In the genomic region with DNA sequence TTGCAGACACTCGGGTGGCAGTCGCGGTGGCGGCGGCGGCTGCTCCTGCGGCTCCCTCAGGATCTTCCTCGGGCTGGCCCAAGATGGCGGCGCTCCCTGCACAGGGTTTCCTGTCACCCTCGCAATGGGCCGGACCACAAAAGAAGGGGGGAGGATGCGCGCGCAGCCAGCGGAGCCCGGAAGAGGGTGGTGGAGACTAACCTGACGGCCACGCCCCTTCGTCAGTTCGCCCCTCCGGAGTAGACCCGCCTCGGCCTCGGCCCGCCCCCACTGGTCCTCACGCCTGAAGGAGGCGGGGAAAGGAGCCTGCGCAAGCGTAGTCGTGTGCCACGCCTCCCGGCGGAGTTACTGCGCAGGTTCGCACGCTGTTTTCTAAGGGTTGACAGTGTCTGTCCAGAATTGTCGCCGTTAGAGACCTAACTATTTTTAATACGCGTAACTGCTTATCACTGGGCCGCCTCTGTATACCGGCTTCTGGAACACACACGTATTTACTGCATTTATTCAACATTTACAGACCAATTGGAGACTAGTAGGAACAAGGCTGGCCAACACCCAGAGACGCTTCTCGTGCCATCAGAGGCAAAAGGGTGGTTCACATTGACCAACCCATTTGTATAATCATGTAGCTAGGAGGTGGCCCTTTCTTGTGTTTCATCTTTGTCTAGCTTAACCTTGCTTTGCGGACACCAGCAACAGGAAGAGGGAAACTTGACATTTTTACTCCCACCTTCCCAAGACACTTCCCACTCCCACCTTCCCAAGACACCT, we compare ENCODE assay signal across 1 mouse cellular context.
TF ChIP-seq lines count a peak whose summit lies in the region.

TSS of gene Rab14 (minus strand) at position 223 of the 771 bp plus-strand sequence.

TF ChIP-seq in CH12.LX, 34 proteins besides CTCF, POLR2A, EP300 and RAD21 (continued from another document):
- TF ChIP-seq ZNF384 (IDR thresholded peaks at IDR 0.05; ENCODE audit: low read depth, low read length) (no peak), BHLHE40 (IDR thresholded peaks at IDR 0.05; ENCODE audit: low read depth, low read length) (peak; percentile 60), E2F4 (IDR thresholded peaks at IDR 0.05; ENCODE audit: insufficient replicate concordance, low read depth, low read length) (no peak), ZC3H11A (IDR thresholded peaks at IDR 0.05; ENCODE audit: low read depth, low read length) (no peak), TCF12 (IDR thresholded peaks at IDR 0.05; ENCODE audit: low read depth, low read length) (peak; percentile 50), MEF2A (IDR thresholded peaks at IDR 0.05; ENCODE audit: borderline replicate concordance, low read depth, low read length) (no peak; the same call in 1 of the 2 replicates), SIN3A (IDR thresholded peaks at IDR 0.05; ENCODE audit: low read length) (0 out of 2 replicates have a peak, but pooled peaks have one; percentile 81), CHD2 (IDR thresholded peaks at IDR 0.05; ENCODE audit: low read length) (no peak; the same call in 1 of the 2 replicates), MAX (IDR thresholded peaks at IDR 0.05; ENCODE audit: low read length) (peak; percentile 86), POLR2AphosphoS2 (IDR thresholded peaks at IDR 0.05; ENCODE audit: low read depth, low read length) (peak; percentile 71; the same call in 1 of the 2 replicates), NELFE (IDR thresholded peaks at IDR 0.05; ENCODE audit: low read depth, low read length) (peak; percentile 95), GABPA (IDR thresholded peaks at IDR 0.05; ENCODE audit: insufficient replicate concordance, low read depth, low read length) (no peak), MXI1 (IDR thresholded peaks at IDR 0.05; ENCODE audit: low read depth, low read length) (peak; percentile 89), PAX5 (IDR thresholded peaks at IDR 0.05; ENCODE audit: low read length) (no peak), USF1 (IDR thresholded peaks at IDR 0.05; ENCODE audit: low read depth, low read length) (no peak), ZKSCAN1 (IDR thresholded peaks at IDR 0.05; ENCODE audit: borderline replicate concordance, low read depth, low read length) (no peak), IRF4 (IDR thresholded peaks at IDR 0.05; ENCODE audit: low read depth, low read length) (peak; percentile 33; the same call in 1 of the 2 replicates), RCOR1 (conservative IDR thresholded peaks at IDR 0.05; ENCODE audit: low read depth, low read length) (no peak), UBTF (IDR thresholded peaks at IDR 0.05; ENCODE audit: low read depth, low read length) (no peak), TBP (conservative IDR thresholded peaks at IDR 0.05; ENCODE audit: low read depth, low read length) (peak; percentile 78; the same call in 1 of the 2 replicates), HCFC1 (IDR thresholded peaks at IDR 0.05; ENCODE audit: low read depth, low read length) (peak; percentile 73)
TF ChIP-seq in CH12.LX: peak in this region for 15.
